Mouse (Mus musculus): Measurements from ENCODE around the gene Snx3. TPM values are rescaled to one million over a fixed set of nuclear protein-coding genes. Genes with fewer than 3 reads are reported as not detected.

Snx3 gene
- total and polyA plus RNA-seq, 2 experiments from 2014 or later = 125 to 285 TPM

DNA sequence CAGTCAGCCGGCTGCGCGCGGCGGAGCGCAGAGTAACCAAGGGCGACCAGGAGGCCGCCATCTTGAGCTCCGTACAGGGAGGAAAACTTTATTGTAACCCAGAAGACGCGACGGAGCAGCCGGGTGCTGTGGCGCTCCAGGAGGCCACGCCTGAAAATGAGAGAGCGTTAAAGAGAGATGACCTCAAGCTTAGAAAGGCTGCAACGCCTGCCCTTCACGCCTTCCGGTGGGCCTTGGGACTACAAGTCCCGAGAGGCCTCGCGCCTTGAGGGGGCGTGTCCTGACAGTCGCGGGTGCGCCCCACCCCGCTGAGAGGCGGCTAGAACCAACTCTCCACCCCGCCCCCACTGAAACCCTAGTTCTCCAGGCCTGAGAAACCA, 23.5 kb upstream of the Snx3 start, which contains the start of gene Afg1l:
TSS of gene Afg1l (minus strand) at position 225 of the 380 bp plus-strand sequence.
- Histone ChIP-seq H3K36me3 (replicated peaks; ENCODE audit: control insufficient read depth, insufficient read depth, low read length) (no peaks in the 10 kb centered on the region), H3K27me3 (ENCODE audit: control insufficient read depth, insufficient read depth, low read length) (no peaks in the 10 kb centered on the region), H3K4me1 (ENCODE audit: control insufficient read depth, insufficient read depth) (peaks cover 6% of the 10 kb centered on the region; the same call in 1 of the 2 replicates), H3K4me2 (ENCODE audit: low read depth, low read length) (peak within 1 kb of the TSS; percentile 92), H3K9me3 (replicated peaks; ENCODE audit: control insufficient read depth, low read length) (no peaks in the 10 kb centered on the region), H3K27ac (ENCODE audit: low read depth) (peak within 1 kb of the TSS; percentile 100), H3K4me3 (ENCODE audit: low read depth, low read length) (peak within 1 kb of the TSS; percentile 89), H3K9ac (replicated peaks; ENCODE audit: low read depth, low read length) (peak within 1 kb of the TSS; percentile 92)
- TF ChIP-seq EP300 (IDR thresholded peaks at IDR 0.05; ENCODE audit: low read depth) = peak; percentile 85
- peak; percentile 26; the same call in 1 of the 2 replicates for TF ChIP-seq CTCF (IDR thresholded peaks at IDR 0.05; ENCODE audit: low read depth)
- ATAC-seq (ENCODE audit: insufficient read depth, low read depth) = peak; percentile 97
- DNase-seq (ENCODE audit: low spot score) = peak; percentile 97
- WGBS = under 1% methylated on average over 28 of the region's 29 CpGs

DNA sequence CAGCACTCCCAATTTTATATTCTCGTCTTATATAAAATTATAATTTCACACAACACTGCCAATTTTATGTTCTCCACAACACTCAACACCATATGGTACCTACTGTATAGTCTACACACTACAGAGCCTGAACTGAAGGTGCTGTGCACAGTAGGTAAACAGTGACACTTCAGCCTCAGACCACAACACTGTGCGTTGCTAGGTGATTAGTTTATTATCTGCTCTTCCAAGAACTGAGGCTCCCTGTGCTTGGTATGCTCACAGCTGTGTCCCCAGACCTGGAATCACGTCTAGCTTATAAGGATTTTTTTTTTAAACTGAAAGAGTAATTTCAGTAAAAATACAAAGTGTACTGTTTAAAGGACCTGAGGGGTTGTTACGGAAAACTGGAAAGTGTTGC, 21.1 kb upstream of the Snx3 start:
- 60% methylated on average over 4 of the region's 4 CpGs for WGBS
- DNase-seq (ENCODE audit: low spot score) = no peak
- no peaks in the 10 kb centered on the region for H3K9me3 ChIP-seq (replicated peaks; ENCODE audit: control insufficient read depth, low read length)
- H3K27me3 ChIP-seq (ENCODE audit: control insufficient read depth, insufficient read depth, low read length) = no peaks in the 10 kb centered on the region
- ATAC-seq (ENCODE audit: insufficient read depth, low read depth) = no peak
- no peak overlapping the region for H3K4me2 ChIP-seq (ENCODE audit: low read depth, low read length)
- H3K4me1 ChIP-seq (ENCODE audit: control insufficient read depth, insufficient read depth) = peaks cover 6% of the 10 kb centered on the region; the same call in 1 of the 2 replicates
- H3K27ac ChIP-seq (ENCODE audit: low read depth) = no peak overlapping the region
- H3K4me3 ChIP-seq (ENCODE audit: low read depth, low read length) = no peak overlapping the region
- H3K9ac ChIP-seq (replicated peaks; ENCODE audit: low read depth, low read length) = no peak overlapping the region
- TF ChIP-seq CTCF (IDR thresholded peaks at IDR 0.05; ENCODE audit: low read depth) = no peak
- no peak for TF ChIP-seq EP300 (IDR thresholded peaks at IDR 0.05; ENCODE audit: low read depth)
- no peaks in the 10 kb centered on the region for H3K36me3 ChIP-seq (replicated peaks; ENCODE audit: control insufficient read depth, insufficient read depth, low read length)

DNA sequence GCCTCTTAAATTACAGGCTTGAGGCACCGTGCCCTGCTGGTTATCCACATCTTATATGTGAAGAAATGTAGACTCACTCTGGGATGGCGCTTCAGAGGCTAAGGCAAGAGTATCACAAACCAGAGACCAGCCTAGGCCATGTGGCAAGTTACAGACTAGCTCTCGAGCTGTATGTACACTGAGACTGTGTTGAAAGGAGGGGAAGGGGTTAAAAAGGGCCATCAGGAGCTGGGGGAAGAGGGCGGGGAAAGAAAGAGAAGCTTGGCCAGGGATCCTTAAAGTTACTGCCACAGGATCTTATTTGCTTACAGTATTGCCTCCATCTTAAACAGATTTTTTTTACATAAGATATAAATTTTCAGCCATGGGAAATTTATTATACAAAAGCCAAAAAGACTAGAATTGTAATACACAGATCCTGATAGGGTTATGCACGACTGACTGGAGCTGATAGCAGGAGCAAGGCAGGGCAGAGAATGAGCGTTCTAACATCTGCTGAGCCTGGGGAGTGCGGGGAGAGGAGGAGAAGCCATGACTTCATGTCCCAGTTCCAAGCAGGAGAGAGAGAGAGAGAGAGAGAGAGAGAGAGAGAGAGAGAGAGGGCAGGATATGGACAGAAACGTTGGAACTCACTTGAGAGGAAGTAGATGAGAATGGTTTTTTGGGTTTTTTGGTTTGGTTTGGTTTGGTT, 13.1 kb upstream of the Snx3 start:
- H3K36me3 ChIP-seq (replicated peaks; ENCODE audit: control insufficient read depth, insufficient read depth, low read length) = no peaks in the 10 kb centered on the region
- no peaks in the 10 kb centered on the region for H3K9me3 ChIP-seq (replicated peaks; ENCODE audit: control insufficient read depth, low read length)
- H3K4me2 ChIP-seq (ENCODE audit: low read depth, low read length) = no peak overlapping the region
- TF ChIP-seq EP300 (IDR thresholded peaks at IDR 0.05; ENCODE audit: low read depth) (no peak), CTCF (IDR thresholded peaks at IDR 0.05; ENCODE audit: low read depth) (no peak)
- DNase-seq (ENCODE audit: low spot score) = no peak
- peaks cover 9% of the 10 kb centered on the region; the same call in 1 of the 2 replicates for H3K4me1 ChIP-seq (ENCODE audit: control insufficient read depth, insufficient read depth)
- H3K27me3 ChIP-seq (ENCODE audit: control insufficient read depth, insufficient read depth, low read length) = no peaks in the 10 kb centered on the region
- no peak overlapping the region for H3K27ac ChIP-seq (ENCODE audit: low read depth)
- 38% methylated on average over 8 of the region's 8 CpGs for WGBS
- no peak overlapping the region for H3K9ac ChIP-seq (replicated peaks; ENCODE audit: low read depth, low read length)
- no peak overlapping the region for H3K4me3 ChIP-seq (ENCODE audit: low read depth, low read length)
- ATAC-seq (ENCODE audit: insufficient read depth, low read depth) = no peak; the same call in 1 of the 2 replicates

DNA sequence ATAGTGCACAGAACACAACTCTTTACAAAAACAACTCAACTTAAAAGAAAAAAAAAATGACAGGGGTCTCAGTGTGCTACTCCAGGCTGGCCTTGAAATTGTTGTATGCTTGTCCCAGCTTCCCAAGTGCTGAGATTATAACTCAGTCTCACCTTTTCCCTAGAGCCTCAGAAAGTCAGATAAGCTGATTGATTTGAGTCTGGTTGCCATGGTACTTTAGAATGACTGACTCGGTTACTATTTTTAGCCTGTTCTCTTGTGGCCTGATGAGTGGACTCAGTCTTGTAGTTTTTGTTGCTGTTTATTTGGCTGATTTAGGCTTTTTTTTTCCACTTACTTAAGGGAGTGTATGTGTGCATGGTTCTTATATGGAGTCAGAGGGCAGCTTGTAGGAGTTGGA, 10.7 kb upstream of the Snx3 start:
- DNase-seq (ENCODE audit: low spot score) (peak; percentile 73), ATAC-seq (ENCODE audit: insufficient read depth, low read depth) (peak; percentile 67)
- 3% methylated on average over 1 of the region's 1 CpGs for WGBS
- H3K27ac ChIP-seq (ENCODE audit: low read depth) = peak overlapping the region; percentile 3; the same call in 1 of the 2 replicates
- no peaks in the 10 kb centered on the region for H3K27me3 ChIP-seq (ENCODE audit: control insufficient read depth, insufficient read depth, low read length)
- H3K36me3 ChIP-seq (replicated peaks; ENCODE audit: control insufficient read depth, insufficient read depth, low read length) = no peaks in the 10 kb centered on the region
- no peak overlapping the region for H3K4me2 ChIP-seq (ENCODE audit: low read depth, low read length)
- H3K4me1 ChIP-seq (ENCODE audit: control insufficient read depth, insufficient read depth) = peaks cover 9% of the 10 kb centered on the region; the same call in 1 of the 2 replicates
- no peak overlapping the region for H3K4me3 ChIP-seq (ENCODE audit: low read depth, low read length)
- H3K9me3 ChIP-seq (replicated peaks; ENCODE audit: control insufficient read depth, low read length) = no peaks in the 10 kb centered on the region
- no peak overlapping the region for H3K9ac ChIP-seq (replicated peaks; ENCODE audit: low read depth, low read length)
- TF ChIP-seq CTCF (IDR thresholded peaks at IDR 0.05; ENCODE audit: low read depth) = no peak
- no peak for TF ChIP-seq EP300 (IDR thresholded peaks at IDR 0.05; ENCODE audit: low read depth)

DNA sequence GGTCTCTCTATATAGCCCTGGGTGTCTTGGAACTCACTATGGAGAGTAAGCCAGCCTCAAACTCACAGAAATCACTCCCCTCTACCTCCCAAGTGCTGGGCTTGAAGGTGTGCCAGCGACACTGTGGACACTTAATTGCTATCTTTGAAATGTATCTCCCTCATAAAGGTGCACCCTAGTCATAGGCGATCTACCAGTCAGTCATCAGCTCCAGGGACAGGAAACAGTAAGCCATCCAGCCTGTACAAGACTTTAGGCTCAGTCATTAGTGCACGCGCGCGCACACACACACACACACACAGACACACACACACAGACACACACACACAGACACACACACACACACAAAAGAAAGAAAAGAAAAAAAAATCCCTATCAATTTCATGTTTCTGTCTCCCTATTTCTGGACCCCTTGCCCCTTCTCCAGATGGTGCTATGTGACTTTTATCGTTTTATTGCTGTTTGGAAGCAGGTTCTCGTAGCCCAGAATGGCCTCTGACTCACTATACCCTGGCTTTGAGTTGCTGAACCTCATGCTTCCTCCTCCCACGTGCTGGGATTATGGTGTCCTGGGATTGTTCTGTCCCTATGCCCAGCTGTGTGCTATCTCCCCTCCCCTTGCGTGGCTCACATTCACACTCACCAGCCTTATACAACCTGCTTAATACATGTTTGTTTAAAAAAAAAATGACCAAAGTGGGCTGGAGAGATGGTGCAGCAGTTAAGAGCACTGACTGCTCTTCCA, 9.6 kb upstream of the Snx3 start:
- Histone ChIP-seq H3K36me3 (replicated peaks; ENCODE audit: control insufficient read depth, insufficient read depth, low read length) (no peaks in the 10 kb centered on the region), H3K4me2 (ENCODE audit: low read depth, low read length) (no peak overlapping the region), H3K4me1 (ENCODE audit: control insufficient read depth, insufficient read depth) (peaks cover 9% of the 10 kb centered on the region; the same call in 1 of the 2 replicates), H3K27ac (ENCODE audit: low read depth) (no peak overlapping the region), H3K4me3 (ENCODE audit: low read depth, low read length) (no peak overlapping the region), H3K27me3 (ENCODE audit: control insufficient read depth, insufficient read depth, low read length) (no peaks in the 10 kb centered on the region), H3K9me3 (replicated peaks; ENCODE audit: control insufficient read depth, low read length) (no peaks in the 10 kb centered on the region), H3K9ac (replicated peaks; ENCODE audit: low read depth, low read length) (no peak overlapping the region)
- 83% methylated on average over 10 of the region's 10 CpGs for WGBS
- DNase-seq (ENCODE audit: low spot score) (no peak), ATAC-seq (ENCODE audit: insufficient read depth, low read depth) (no peak)
- TF ChIP-seq CTCF (IDR thresholded peaks at IDR 0.05; ENCODE audit: low read depth) (no peak), EP300 (IDR thresholded peaks at IDR 0.05; ENCODE audit: low read depth) (no peak)

Data from heart, postnatal 0 days (tissue).